Mouse (Mus musculus): ENCODE measurements around the gene Dgki. TPM values are rescaled to one million over a fixed set of nuclear protein-coding genes. Genes with fewer than 3 reads are reported as not detected.

Gene Dgki
- total and polyA plus RNA-seq, 3 experiments = 0.04 to 0.18 (median 0.08) TPM

DNA sequence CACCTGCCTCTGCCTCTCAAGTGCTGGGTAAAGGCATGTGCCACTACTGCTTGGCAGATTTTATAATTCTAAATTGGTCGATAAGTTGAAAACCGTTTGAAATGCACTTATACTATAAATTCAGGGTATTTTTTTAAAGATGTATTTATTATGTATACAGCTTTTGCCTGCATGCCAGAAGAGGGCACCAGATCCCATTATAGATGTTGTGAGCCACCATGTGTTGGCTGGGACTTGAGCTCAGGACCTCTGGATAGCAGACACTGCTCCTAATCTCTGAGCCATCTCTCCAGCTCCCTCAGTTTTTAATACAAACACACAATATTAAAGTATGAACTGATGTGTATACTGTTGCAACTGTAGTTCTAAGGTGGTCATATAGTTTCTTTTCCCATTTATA, 288.4 kb downstream of the Dgki start:
- 80% methylated on average over 2 of the region's 2 CpGs for WGBS
- no peaks in the 10 kb centered on the region for H3K36me3 ChIP-seq (ENCODE audit: control insufficient read depth, insufficient read depth, low read length)
- DNase-seq = no peak
- no peak overlapping the region for H3K9ac ChIP-seq (ENCODE audit: low read depth, low read length)
- H3K27me3 ChIP-seq (ENCODE audit: control insufficient read depth, insufficient read depth, low read length) = no peaks in the 10 kb centered on the region
- no peak for TF ChIP-seq CTCF (IDR thresholded peaks at IDR 0.05)
- no peak for TF ChIP-seq POLR2A (IDR thresholded peaks at IDR 0.05; ENCODE audit: insufficient read depth, low read depth, low read length)
- TF ChIP-seq EP300 (IDR thresholded peaks at IDR 0.05; ENCODE audit: insufficient read depth, low read depth, low read length) = no peak
- H3K4me3 ChIP-seq = no peak overlapping the region
- no peaks in the 10 kb centered on the region; the same call in 1 of the 2 replicates for H3K4me1 ChIP-seq (ENCODE audit: control insufficient read depth, insufficient read depth, low read length)
- no peaks in the 10 kb centered on the region for H3K79me2 ChIP-seq (replicated peaks; ENCODE audit: control insufficient read depth, insufficient read depth, low read length)
- intact Hi-C loops (cut with DNase I) = no loop called here
- H3K27ac ChIP-seq = no peak overlapping the region

DNA sequence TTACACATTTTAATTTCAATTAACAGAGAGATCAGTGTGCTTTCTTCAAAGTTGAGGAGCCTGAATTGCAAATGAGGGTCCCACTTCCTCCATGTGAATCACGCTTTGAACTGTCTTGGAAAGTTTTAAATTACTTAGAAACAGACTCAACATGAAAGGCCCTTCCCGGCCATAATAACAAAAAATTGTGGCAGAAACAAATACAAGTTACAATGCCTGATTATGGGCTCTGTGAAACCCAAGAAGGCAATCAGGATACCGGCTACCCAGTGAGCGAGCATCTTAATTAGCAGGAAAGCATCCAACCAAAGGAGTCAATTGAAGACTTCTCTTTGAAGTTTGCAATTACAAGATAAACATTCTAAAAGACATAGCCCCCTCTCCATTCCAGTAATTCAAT, 292.4 kb downstream of the Dgki start:
- no peaks in the 10 kb centered on the region for H3K36me3 ChIP-seq (ENCODE audit: control insufficient read depth, insufficient read depth, low read length)
- TF ChIP-seq CTCF (IDR thresholded peaks at IDR 0.05) = no peak
- no peak for TF ChIP-seq POLR2A (IDR thresholded peaks at IDR 0.05; ENCODE audit: insufficient read depth, low read depth, low read length)
- TF ChIP-seq EP300 (IDR thresholded peaks at IDR 0.05; ENCODE audit: insufficient read depth, low read depth, low read length) = no peak
- H3K4me1 ChIP-seq (ENCODE audit: control insufficient read depth, insufficient read depth, low read length) = no peaks in the 10 kb centered on the region
- 80% methylated on average over 4 of the region's 4 CpGs for WGBS
- H3K79me2 ChIP-seq (replicated peaks; ENCODE audit: control insufficient read depth, insufficient read depth, low read length) = no peaks in the 10 kb centered on the region
- DNase-seq = no peak
- no peaks in the 10 kb centered on the region for H3K27me3 ChIP-seq (ENCODE audit: control insufficient read depth, insufficient read depth, low read length)
- H3K9ac ChIP-seq (ENCODE audit: low read depth, low read length) = no peak overlapping the region
- H3K27ac ChIP-seq = no peak overlapping the region
- intact Hi-C loops (cut with DNase I) = no loop called here
- no peak overlapping the region for H3K4me3 ChIP-seq

DNA sequence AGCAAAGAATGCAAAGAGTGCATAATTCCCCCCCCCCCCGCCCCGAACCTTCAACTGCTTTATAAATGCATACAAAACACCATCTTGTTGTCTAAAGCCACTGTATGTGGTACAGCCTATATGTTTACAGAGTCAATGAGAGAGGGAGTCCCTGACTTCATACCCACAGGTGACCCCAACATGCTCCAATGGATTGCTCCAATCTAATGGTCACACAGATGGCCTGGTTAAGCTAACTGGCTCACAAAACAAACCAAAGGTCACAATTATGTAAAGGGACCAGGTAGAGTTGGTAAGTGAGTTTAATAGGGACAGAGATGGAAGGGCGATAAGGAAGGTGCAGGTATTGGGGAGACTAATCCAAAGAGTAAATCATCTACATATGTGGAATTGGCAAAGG, 295.1 kb downstream of the Dgki start:
- Histone ChIP-seq H3K79me2 (replicated peaks; ENCODE audit: control insufficient read depth, insufficient read depth, low read length) (no peaks in the 10 kb centered on the region), H3K27ac (no peak overlapping the region), H3K36me3 (ENCODE audit: control insufficient read depth, insufficient read depth, low read length) (no peaks in the 10 kb centered on the region), H3K4me3 (no peak overlapping the region), H3K4me1 (ENCODE audit: control insufficient read depth, insufficient read depth, low read length) (no peaks in the 10 kb centered on the region), H3K9ac (ENCODE audit: low read depth, low read length) (no peak overlapping the region), H3K27me3 (ENCODE audit: control insufficient read depth, insufficient read depth, low read length) (no peaks in the 10 kb centered on the region)
- DNase-seq = no peak
- TF ChIP-seq CTCF (IDR thresholded peaks at IDR 0.05) (no peak), EP300 (IDR thresholded peaks at IDR 0.05; ENCODE audit: insufficient read depth, low read depth, low read length) (no peak), POLR2A (IDR thresholded peaks at IDR 0.05; ENCODE audit: insufficient read depth, low read depth, low read length) (no peak)
- intact Hi-C loops (cut with DNase I) = no loop called here
- 90% methylated on average over 3 of the region's 3 CpGs for WGBS

DNA sequence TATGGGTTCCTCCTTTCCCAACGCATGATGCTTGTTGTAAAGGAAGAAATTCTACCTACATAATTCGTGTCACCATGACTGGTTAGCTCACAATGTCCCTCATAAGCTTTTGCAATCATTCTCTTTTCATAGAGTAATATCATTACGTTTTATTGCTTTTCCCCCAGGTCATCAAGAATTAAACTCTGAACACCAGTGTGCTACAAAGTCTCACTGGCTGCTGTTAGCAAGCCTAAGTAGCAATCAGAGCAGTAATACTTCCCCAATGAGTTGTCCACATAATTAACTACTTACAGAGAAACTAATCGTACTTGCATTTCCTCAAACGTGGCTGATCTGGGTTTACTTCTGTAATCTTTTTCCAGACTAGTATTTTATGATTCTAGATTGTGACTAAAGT, 296.7 kb downstream of the Dgki start:
- H3K9ac ChIP-seq (ENCODE audit: low read depth, low read length) = no peak overlapping the region
- no peaks in the 10 kb centered on the region for H3K79me2 ChIP-seq (replicated peaks; ENCODE audit: control insufficient read depth, insufficient read depth, low read length)
- no peak overlapping the region for H3K27ac ChIP-seq
- no peak for DNase-seq
- intact Hi-C loops (cut with DNase I) = no loop called here
- WGBS = 75% methylated on average over 5 of the region's 5 CpGs
- H3K4me3 ChIP-seq = no peak overlapping the region
- no peaks in the 10 kb centered on the region for H3K36me3 ChIP-seq (ENCODE audit: control insufficient read depth, insufficient read depth, low read length)
- H3K27me3 ChIP-seq (ENCODE audit: control insufficient read depth, insufficient read depth, low read length) = no peaks in the 10 kb centered on the region
- no peaks in the 10 kb centered on the region for H3K4me1 ChIP-seq (ENCODE audit: control insufficient read depth, insufficient read depth, low read length)
- no peak for TF ChIP-seq EP300 (IDR thresholded peaks at IDR 0.05; ENCODE audit: insufficient read depth, low read depth, low read length)
- TF ChIP-seq POLR2A (IDR thresholded peaks at IDR 0.05; ENCODE audit: insufficient read depth, low read depth, low read length) = no peak
- TF ChIP-seq CTCF (IDR thresholded peaks at IDR 0.05) = no peak

DNA sequence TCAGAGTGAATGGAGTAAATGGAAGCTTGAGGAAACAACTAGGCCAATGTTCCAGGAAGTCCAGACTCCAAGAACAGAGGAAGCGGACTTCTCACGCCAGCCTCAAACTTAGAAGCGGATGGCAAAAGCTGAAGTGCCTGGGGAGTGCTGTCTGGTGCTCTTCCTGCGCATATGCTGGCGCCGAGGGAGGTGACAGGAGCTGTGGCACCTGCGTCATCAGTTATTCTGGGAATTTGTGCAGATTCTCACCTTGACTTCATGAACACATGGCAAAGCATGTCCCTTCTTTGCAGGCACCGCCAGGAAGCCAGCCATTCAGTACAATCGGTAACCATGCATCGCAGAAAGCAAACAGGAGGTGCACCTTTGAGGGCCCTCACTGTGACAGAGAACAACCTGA, 301.0 kb downstream of the Dgki start:
- TF ChIP-seq POLR2A (IDR thresholded peaks at IDR 0.05; ENCODE audit: insufficient read depth, low read depth, low read length) (no peak), EP300 (IDR thresholded peaks at IDR 0.05; ENCODE audit: insufficient read depth, low read depth, low read length) (no peak), CTCF (IDR thresholded peaks at IDR 0.05) (no peak)
- WGBS = 76% methylated on average over 10 of the region's 10 CpGs
- Histone ChIP-seq H3K27me3 (ENCODE audit: control insufficient read depth, insufficient read depth, low read length) (no peaks in the 10 kb centered on the region), H3K4me3 (no peak overlapping the region), H3K9ac (ENCODE audit: low read depth, low read length) (no peak overlapping the region), H3K4me1 (ENCODE audit: control insufficient read depth, insufficient read depth, low read length) (no peaks in the 10 kb centered on the region), H3K27ac (no peak overlapping the region), H3K36me3 (ENCODE audit: control insufficient read depth, insufficient read depth, low read length) (no peaks in the 10 kb centered on the region), H3K79me2 (replicated peaks; ENCODE audit: control insufficient read depth, insufficient read depth, low read length) (no peaks in the 10 kb centered on the region)
- no peak for DNase-seq
- intact Hi-C loops (cut with DNase I) = no loop called here

DNA sequence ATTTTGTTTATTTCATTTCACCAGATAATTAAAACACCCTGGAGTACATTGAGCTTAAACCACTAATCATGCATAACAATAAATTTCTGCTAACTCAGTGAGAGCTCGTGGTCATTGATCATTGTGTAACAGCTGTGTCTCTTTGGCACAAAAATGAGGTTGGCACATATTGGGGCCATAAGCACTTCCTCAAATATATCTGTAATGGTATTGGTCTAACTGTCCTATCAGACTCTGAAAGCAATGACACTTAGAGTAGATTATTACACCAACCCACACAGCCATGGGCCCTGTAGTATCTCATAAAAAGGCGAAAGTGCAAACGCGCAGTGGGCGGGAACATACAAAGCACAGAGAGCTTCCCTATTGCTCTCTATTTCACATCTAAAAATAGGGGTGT, 305.7 kb downstream of the Dgki start:
- Histone ChIP-seq H3K4me3 (no peak overlapping the region), H3K27ac (no peak overlapping the region), H3K36me3 (ENCODE audit: control insufficient read depth, insufficient read depth, low read length) (no peaks in the 10 kb centered on the region), H3K9ac (ENCODE audit: low read depth, low read length) (no peak overlapping the region), H3K4me1 (ENCODE audit: control insufficient read depth, insufficient read depth, low read length) (no peaks in the 10 kb centered on the region), H3K79me2 (replicated peaks; ENCODE audit: control insufficient read depth, insufficient read depth, low read length) (no peaks in the 10 kb centered on the region), H3K27me3 (ENCODE audit: control insufficient read depth, insufficient read depth, low read length) (no peaks in the 10 kb centered on the region)
- intact Hi-C loops (cut with DNase I) = no loop called here
- DNase-seq = no peak
- WGBS = 90% methylated on average over 5 of the region's 5 CpGs
- TF ChIP-seq POLR2A (IDR thresholded peaks at IDR 0.05; ENCODE audit: insufficient read depth, low read depth, low read length) (no peak), CTCF (IDR thresholded peaks at IDR 0.05) (no peak), EP300 (IDR thresholded peaks at IDR 0.05; ENCODE audit: insufficient read depth, low read depth, low read length) (no peak)
